Mouse (Mus musculus) MEL (cell line): ENCODE data around the gene Tinf2. TPM values are rescaled to one million over a fixed set of nuclear protein-coding genes. Genes with fewer than 3 reads are reported as not detected.

Source experiments
- DNase-seq: peaks from one replicate; pipeline ENCODE4 v3.0.0; 2011; ENCODE audit warnings: low read depth, low spot score
- H3K27ac ChIP-seq: 2 replicates; pipeline ENCODE4 v1.5.1; 2012; ENCODE audit warnings: low read depth, mild to moderate bottlenecking, control low read depth, low read length, moderate library complexity; ENCODE audit not compliant: control insufficient read depth
- H3K27me3 ChIP-seq, 2 experiments: fragments of 150-350 bp in 1 of 2; sonication (generic) in 1 of 2; 2 replicates each; pipeline ENCODE4 v1.6.1; 2012; ENCODE audit warnings: low read length in 2 of 2, mild to moderate bottlenecking in 2 of 2, improper control_type of control experiment in 1 of 2, moderate library complexity in 1 of 2; ENCODE audit not compliant: insufficient read depth in 2 of 2, control insufficient read depth in 1 of 2
- H3K36me3 ChIP-seq, 2 experiments: 2 replicates each; pipeline ENCODE4 v1.6.1; 2012 to 2014; ENCODE audit warnings: low read length in 2 of 2, improper control_type of control experiment in 1 of 2, inconsistent platforms in 1 of 2, mild to moderate bottlenecking in 1 of 2; ENCODE audit not compliant: insufficient read depth in 2 of 2, control insufficient read depth in 1 of 2
- H3K4me1 ChIP-seq, 2 experiments: fragments of 150-350 bp in 1 of 2; sonication (generic) in 1 of 2; 2 replicates each; pipeline ENCODE4 v1.6.1; 2012; ENCODE audit warnings: low read length in 2 of 2, improper control_type of control experiment in 1 of 2, mild to moderate bottlenecking in 1 of 2; ENCODE audit not compliant: insufficient read depth in 2 of 2, control insufficient read depth in 1 of 2
- H3K4me3 ChIP-seq, 2 experiments: fragments of 150-350 bp in 1 of 2; sonication (generic) in 1 of 2; 2 replicates each; pipeline ENCODE4 v1.5.1; 2012; ENCODE audit warnings: low read depth in 2 of 2, low read length in 2 of 2, mild to moderate bottlenecking in 2 of 2, moderate library complexity in 2 of 2, control low read depth in 1 of 2, improper control_type of control experiment in 1 of 2; ENCODE audit not compliant: control insufficient read depth in 1 of 2, insufficient read depth in 1 of 2
- H3K79me2 ChIP-seq: 2 replicates; pipeline ENCODE4 v1.6.1; 2012; ENCODE audit warnings: mild to moderate bottlenecking, low read length, moderate library complexity; ENCODE audit not compliant: control insufficient read depth, poor library complexity, insufficient read depth
- H3K9ac ChIP-seq: 2 replicates; pipeline ENCODE4 v1.6.1; 2012; ENCODE audit warnings: low read depth, mild to moderate bottlenecking, control low read depth, low read length, moderate library complexity; ENCODE audit not compliant: control insufficient read depth, poor library complexity, severe bottlenecking
- H3K9me3 ChIP-seq: fragments of 150-350 bp; sonication (generic); replicated peaks from 2 replicates; pipeline ENCODE4 v1.6.1; 2012; ENCODE audit warnings: mild to moderate bottlenecking, low read length, improper control_type of control experiment, moderate library complexity; ENCODE audit not compliant: insufficient read depth
- ELF1 ChIP-seq: IDR thresholded peaks from 2 replicates; pipeline ENCODE4 v1.6.1; 2014; ENCODE audit warnings: low read depth, mild to moderate bottlenecking, inconsistent platforms, low read length, improper control_type of control experiment, moderate library complexity
- ETS1 ChIP-seq: IDR thresholded peaks from 2 replicates; pipeline ENCODE4 v1.6.1; 2012; ENCODE audit warnings: low read depth, mild to moderate bottlenecking, inconsistent platforms, low read length, improper control_type of control experiment, moderate library complexity
- GABPA ChIP-seq: IDR thresholded peaks from 2 replicates; pipeline ENCODE4 v1.6.1; 2012; ENCODE audit warnings: low read depth, mild to moderate bottlenecking, inconsistent platforms, low read length, improper control_type of control experiment, moderate library complexity
- HCFC1 ChIP-seq: IDR thresholded peaks from 2 replicates; pipeline ENCODE4 v1.6.1; 2012; ENCODE audit warnings: low read depth, mild to moderate bottlenecking, inconsistent platforms, low read length, improper control_type of control experiment, moderate library complexity
- KAT2A ChIP-seq: conservative IDR thresholded peaks from 2 replicates; pipeline ENCODE4 v1.6.1; 2012; ENCODE audit warnings: low read depth, low read length, improper control_type of control experiment, inconsistent platforms
- MAX ChIP-seq: IDR thresholded peaks from 2 replicates; pipeline ENCODE4 v1.6.1; 2011; ENCODE audit warnings: low read length, improper control_type of control experiment
- MEF2A ChIP-seq: IDR thresholded peaks from 2 replicates; pipeline ENCODE4 v1.6.1; 2014; ENCODE audit warnings: low read depth, mild to moderate bottlenecking, inconsistent platforms, low read length, improper control_type of control experiment; ENCODE audit not compliant: poor library complexity, insufficient replicate concordance, severe bottlenecking; ENCODE audit errors: extremely low read depth
- MXI1 ChIP-seq: IDR thresholded peaks from 2 replicates; pipeline ENCODE4 v1.6.1; 2011; ENCODE audit warnings: mild to moderate bottlenecking, low read depth, low read length, improper control_type of control experiment
- MYC ChIP-seq: IDR thresholded peaks from 2 replicates; pipeline ENCODE4 v1.6.1; 2011; ENCODE audit warnings: low read depth, mild to moderate bottlenecking, low read length, improper control_type of control experiment, moderate library complexity
- NELFE ChIP-seq: IDR thresholded peaks from 2 replicates; pipeline ENCODE4 v1.6.1; 2011; ENCODE audit warnings: low read depth, low read length, improper control_type of control experiment
- NRF1 ChIP-seq: IDR thresholded peaks from 2 replicates; pipeline ENCODE4 v1.6.1; 2014; ENCODE audit warnings: low read depth, mild to moderate bottlenecking, inconsistent platforms, low read length, improper control_type of control experiment, moderate library complexity; ENCODE audit not compliant: poor library complexity, insufficient read depth, severe bottlenecking
- POLR2A ChIP-seq, 2 experiments: IDR thresholded peaks; 2 replicates each; pipeline ENCODE4 v1.6.1; 2011 to 2012; ENCODE audit warnings: low read length in 2 of 2, mild to moderate bottlenecking in 2 of 2, control low read depth in 1 of 2, improper control_type of control experiment in 1 of 2, low read depth in 1 of 2, moderate library complexity in 1 of 2; ENCODE audit not compliant: control insufficient read depth in 1 of 2, insufficient read depth in 1 of 2, poor library complexity in 1 of 2
- POLR2AphosphoS2 ChIP-seq: IDR thresholded peaks from 2 replicates; pipeline ENCODE4 v1.6.1; 2011; ENCODE audit warnings: low read length, improper control_type of control experiment
- SIN3A ChIP-seq: IDR thresholded peaks from 2 replicates; pipeline ENCODE4 v1.6.1; 2012; ENCODE audit warnings: low read length, improper control_type of control experiment, inconsistent platforms
- TCF12 ChIP-seq: IDR thresholded peaks from 2 replicates; pipeline ENCODE4 v1.6.1; 2014; ENCODE audit warnings: low read depth, mild to moderate bottlenecking, inconsistent platforms, low read length, improper control_type of control experiment, moderate library complexity
- UBTF ChIP-seq: IDR thresholded peaks from 2 replicates; pipeline ENCODE4 v1.6.1; 2012; ENCODE audit warnings: low read depth, mild to moderate bottlenecking, inconsistent platforms, low read length, improper control_type of control experiment, moderate library complexity, borderline replicate concordance; ENCODE audit not compliant: insufficient read depth
- USF1 ChIP-seq: IDR thresholded peaks from 2 replicates; pipeline ENCODE4 v1.6.1; 2014; ENCODE audit warnings: low read depth, mild to moderate bottlenecking, inconsistent platforms, low read length, improper control_type of control experiment, moderate library complexity
- ZC3H11A ChIP-seq: IDR thresholded peaks from 2 replicates; pipeline ENCODE4 v1.6.1; 2012; ENCODE audit warnings: low read depth, mild to moderate bottlenecking, inconsistent platforms, low read length, improper control_type of control experiment
- ZKSCAN1 ChIP-seq: IDR thresholded peaks from 2 replicates; pipeline ENCODE4 v1.6.1; 2012; ENCODE audit warnings: low read depth, mild to moderate bottlenecking, inconsistent platforms, low read length, improper control_type of control experiment, moderate library complexity
- polyA plus RNA-seq, 2 experiments: library from polyadenylated mRNA; stranded (reverse) in 1 of 2; unstranded in 1 of 2; fragments of >175 nt in 1 of 2; fragments of >200 nt in 1 of 2; gene quantifications; 2 replicates each; pipeline versions ENCODE4 v1.2.1 to v1.2.4; 2012; ENCODE audit warnings: low replicate concordance in 2 of 2, low read depth in 1 of 2; ENCODE audit not compliant: insufficient read length in 2 of 2, insufficient read depth in 1 of 2, missing spikeins in 1 of 2
- total RNA-seq: library from RNA; depleted of rRNA; stranded (reverse); fragments of 300-350 nt; gene quantifications from 2 replicates; pipeline ENCODE4 v1.2.3, GENCODE M21; 2012

Tinf2 gene
- total and polyA plus RNA-seq, 3 experiments = 27.2 to 53.0 TPM; not detected in 1

GRCm38 (mm10) chr14:55643060-55643907 is 38.3 kb downstream of the Tinf2 start, which contains the start of gene Tm9sf1:
Gene Tm9sf1 (minus strand): TSS chr14:55643806.
- H3K79me2 ChIP-seq = peaks cover 42% of the 10 kb centered on the region
- peak within 1 kb of the TSS; percentile 76 to 83 for H3K4me3 ChIP-seq
- TF ChIP-seq UBTF (peak; percentile 75; the same call in 1 of the 2 replicates), NELFE (peak; percentile 62), POLR2A (IDR thresholded peaks at IDR 0.05; ENCODE audit: control insufficient read depth in 1 of 2, insufficient read depth in 1 of 2, low read depth in 1 of 2, low read length in 2 of 2, poor library complexity in 1 of 2) (peak; percentile 55 to 71), MXI1 (peak; percentile 84), ETS1 (0 out of 2 replicates have a peak, but pooled peaks have one; percentile 4), TCF12 (0 out of 2 replicates have a peak, but pooled peaks have one; percentile 9), NRF1 (no peak), MYC (0 out of 2 replicates have a peak, but pooled peaks have one; percentile 29), GABPA (no peak), ZKSCAN1 (no peak), POLR2AphosphoS2 (peak; percentile 65; the same call in 1 of the 2 replicates), HCFC1 (peak; percentile 89), KAT2A (peak; percentile 69; the same call in 1 of the 2 replicates), MAX (peak; percentile 99), USF1 (no peak), SIN3A (peak; percentile 30), MEF2A (no peak), ELF1 (peak; percentile 86)
- TF ChIP-seq, all 39 proteins: peak for 13
- Histone ChIP-seq H3K9ac (peak within 1 kb of the TSS; percentile 87), H3K9me3 (no peaks in the 10 kb centered on the region), H3K27ac (peak within 1 kb of the TSS; percentile 86), H3K36me3 (peaks cover 3 to 15% of the 10 kb centered on the region in 2 experiments; a peak in 3 of 4 replicates), H3K27me3 (no peaks in the 10 kb centered on the region), H3K4me1 (peaks cover 0 to 14% of the 10 kb centered on the region in 2 experiments; a peak in 2 of 4 replicates)
- DNase-seq = peak; percentile 93

- Histone ChIP-seq H3K79me2 (peaks cover 42% of the 10 kb centered on the region), H3K27me3 (no peaks in the 10 kb centered on the region), H3K36me3 (peaks cover 3 to 15% of the 10 kb centered on the region in 2 experiments; a peak in 3 of 4 replicates), H3K27ac (peak overlapping the region; percentile 86), H3K9me3 (no peaks in the 10 kb centered on the region), H3K9ac (peak overlapping the region; percentile 87), H3K4me1 (peaks cover 0 to 14% of the 10 kb centered on the region in 2 experiments; a peak in 2 of 4 replicates), H3K4me3 (peak overlapping the region; percentile 76 to 83)
- no peak for DNase-seq
- no peak for TF ChIP-seq USF1
- no peak for TF ChIP-seq ETS1
- TF ChIP-seq ZC3H11A = no peak
Observed at GRCm38 (mm10) chr14:55642679-55643059, 39.0 kb downstream of the Tinf2 start.
